Mouse (Mus musculus) cerebral cortex, adult 2 months (tissue): ENCODE results near the gene Tnfrsf22.

Experiments
- WGBS: fragments of 180-500 bp; shearing (Covaris S2); methylation state at CpG from one replicate; pipeline ENCODE4 v1.1.7; 2018; 5-methylcytosine and 5-hydroxymethylcytosine counted together

Gene Tnfrsf22

GRCm38 (mm10) chr7:143649034-143649768 is at the start of gene Tnfrsf22:
Gene Tnfrsf22, minus strand, starts transcription at chr7:143649661.
- WGBS: 4% methylated on average over 39 of the region's 39 CpGs

GRCm38 (mm10) chr7:143696140-143696539 is 46.7 kb upstream of the Tnfrsf22 start:
- whole genome bisulfite sequencing: 82% methylated on average over 2 of the region's 2 CpGs

DNA sequence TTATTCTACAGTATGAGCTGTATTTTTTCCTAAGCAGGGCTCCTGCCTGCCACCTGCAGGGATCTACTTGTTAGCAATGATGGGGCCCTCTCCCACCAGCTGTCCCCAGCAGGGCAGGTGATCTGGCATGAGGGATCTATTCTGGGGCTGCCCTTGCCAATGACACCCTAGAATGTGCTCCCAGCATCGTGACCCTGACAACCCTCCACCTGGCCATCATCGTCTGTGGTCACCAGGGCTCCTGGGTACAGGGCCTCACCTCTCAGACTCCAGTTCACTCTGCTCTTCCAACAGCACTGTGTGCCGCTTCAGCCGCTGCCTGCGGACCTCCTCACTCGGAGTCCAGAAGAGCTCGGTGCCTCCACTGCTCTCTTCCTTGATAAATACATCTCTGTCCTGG is 45.1 kb upstream of the Tnfrsf22 start:
- 92% methylated on average over 7 of the region's 7 CpGs for WGBS

DNA sequence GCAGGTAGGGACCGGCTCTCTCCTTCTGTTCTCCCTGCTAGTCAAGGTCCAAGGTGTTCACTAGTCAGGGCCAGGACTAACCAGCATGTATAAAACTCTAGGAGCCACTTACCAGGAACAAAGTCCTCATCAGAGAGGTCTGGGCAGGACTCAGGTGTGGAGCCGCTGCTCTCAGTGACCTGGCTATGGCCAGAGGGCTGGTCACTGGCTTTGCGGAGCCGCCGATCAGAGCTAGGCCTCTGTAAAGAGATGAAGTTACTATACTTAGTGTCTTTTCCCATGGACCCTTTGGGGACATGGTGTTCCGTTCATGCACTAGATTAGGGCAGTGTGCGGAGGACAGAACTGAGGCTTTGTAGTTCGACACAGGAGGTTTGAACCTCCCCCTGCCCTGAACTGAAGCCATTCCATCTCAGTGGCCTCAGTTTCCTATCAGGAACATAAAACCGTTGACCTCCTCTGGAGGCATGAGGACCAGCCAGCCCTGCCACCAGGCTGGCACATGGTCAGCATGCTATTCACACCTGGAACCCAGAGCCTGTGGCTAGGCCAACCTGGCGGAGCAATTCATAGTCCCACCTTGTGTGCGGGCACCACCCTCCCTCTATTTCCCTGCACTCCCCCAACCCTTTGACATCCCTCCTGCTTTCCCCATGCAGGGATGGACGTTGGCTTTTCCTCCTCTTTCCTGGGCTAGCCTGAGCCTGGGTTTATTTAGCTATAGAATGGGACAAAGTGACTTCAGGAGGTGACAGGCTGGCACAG is 43.5 kb upstream of the Tnfrsf22 start:
- WGBS: 92% methylated on average over 12 of the region's 12 CpGs

DNA sequence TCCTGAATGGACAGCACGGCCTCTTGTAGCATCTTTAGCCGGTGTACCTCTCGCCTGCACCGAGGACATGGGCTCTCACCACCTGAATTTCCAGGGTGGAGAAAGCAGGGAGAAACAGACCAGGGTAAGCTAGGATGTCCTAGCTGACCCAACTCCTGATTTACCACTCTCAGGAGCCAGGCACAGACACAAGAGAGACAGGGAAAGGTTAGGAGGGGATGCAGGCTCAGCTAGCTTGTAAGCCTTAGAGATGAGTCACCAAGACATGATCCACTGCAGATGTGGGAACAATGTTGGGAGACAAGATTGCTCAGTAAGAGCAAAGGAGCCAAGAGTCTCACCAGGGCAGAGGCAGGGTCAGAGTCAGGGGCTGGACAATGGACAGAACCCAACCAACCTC is 42.4 kb upstream of the Tnfrsf22 start:
- WGBS: 100% methylated on average over 4 of the region's 4 CpGs

DNA sequence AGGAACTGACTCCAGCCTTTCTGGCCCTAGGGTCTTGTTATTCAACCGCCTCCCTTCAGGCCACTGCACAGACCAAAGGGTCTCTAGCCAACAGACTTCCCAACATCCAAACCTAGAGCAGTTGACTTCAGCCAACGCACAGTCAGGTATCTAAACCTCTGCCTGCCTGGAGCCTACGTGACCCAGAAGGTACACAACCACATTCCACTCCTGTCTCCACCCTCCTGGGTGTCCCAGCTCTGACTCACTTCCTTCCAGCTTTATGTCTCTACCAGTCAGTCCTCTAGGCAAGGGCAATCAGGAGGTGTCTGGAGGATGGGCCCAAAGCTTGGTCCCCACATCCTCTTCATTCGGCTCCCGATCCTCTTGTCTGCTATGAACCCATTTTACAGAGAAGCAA is 41.7 kb upstream of the Tnfrsf22 start:
- WGBS: 86% methylated on average over 5 of the region's 5 CpGs

DNA sequence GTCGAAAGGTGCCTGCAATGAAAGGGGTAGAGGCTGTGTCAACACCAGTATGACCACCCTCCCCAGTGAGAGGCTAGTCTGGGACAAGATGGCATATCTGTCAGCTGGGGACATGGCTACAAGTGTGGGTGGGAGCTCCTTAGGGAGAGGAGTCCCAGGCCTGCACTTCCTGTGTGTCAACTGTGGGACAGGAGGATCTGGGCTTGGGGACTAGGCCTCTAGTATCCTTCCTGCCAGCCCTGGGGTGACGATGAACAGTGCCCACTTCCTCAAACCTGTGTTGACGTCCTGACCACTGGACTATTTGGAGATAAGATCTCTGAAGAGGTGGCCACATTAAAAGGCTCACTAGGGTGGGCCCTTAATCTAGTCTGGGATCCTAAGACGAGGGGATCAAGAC is 40.5 kb upstream of the Tnfrsf22 start:
- 78% methylated on average over 4 of the region's 4 CpGs for WGBS

- WGBS: 90% methylated on average over 7 of the region's 7 CpGs
These were observed 40.0 kb upstream of the Tnfrsf22 start for GRCm38 (mm10) chr7:143689481-143689880.

DNA sequence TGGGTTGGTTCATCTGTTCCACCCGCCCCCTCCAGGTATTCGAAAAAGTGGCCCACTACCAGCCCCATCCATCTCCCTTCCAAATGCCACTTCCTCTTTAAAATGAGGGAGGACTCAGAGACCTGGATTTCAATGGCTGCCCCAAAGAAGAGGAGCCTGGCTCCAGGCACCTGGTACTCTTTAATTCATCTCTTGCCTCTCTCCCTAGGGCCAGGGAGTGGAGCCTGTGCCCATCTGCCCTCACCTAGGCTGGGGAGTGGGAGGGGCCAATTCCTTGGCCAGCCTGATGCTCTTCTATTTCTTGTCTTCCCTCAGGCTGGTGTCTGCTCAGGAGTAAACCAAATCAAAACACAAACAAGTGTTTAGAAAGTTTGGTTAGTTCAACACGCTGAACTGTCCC is 37.2 kb upstream of the Tnfrsf22 start:
- 81% methylated on average over 3 of the region's 3 CpGs for WGBS

- WGBS: 41% methylated on average over 4 of the region's 4 CpGs
These were observed 36.7 kb upstream of the Tnfrsf22 start for GRCm38 (mm10) chr7:143686191-143686590.

DNA sequence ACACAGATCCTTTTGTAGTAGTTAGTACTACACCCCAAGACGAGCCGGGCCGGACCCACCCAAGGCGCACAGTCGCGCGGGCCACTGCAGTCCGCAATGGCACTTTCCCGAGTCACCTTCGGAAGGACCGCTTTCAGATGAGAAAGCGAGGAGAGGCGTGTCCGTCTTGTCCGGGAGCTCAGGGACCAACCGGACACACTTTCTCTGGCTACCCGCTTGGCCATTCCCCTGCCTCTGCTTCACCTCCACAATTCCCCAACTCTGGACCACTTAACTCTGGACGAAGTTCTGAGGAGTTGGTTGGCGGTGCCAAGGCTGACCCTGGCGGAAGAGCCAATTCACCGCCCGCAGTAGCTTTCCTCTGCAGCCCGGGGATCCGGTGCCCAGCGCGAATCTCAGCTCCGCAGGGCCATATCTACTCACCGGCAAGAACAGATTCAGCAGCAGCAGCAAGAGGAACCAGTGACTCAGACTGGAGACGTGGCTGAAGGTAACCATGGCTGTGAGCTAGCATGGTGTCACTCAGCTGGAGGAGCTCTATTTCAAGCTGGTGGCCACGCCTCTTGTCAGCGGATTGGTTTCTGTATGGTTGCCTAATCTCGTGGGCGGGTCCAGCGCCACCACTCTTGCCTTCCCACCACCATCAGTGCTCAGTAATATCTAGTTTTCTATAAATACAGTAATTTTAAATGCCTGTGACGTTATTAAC is 36.1 kb upstream of the Tnfrsf22 start, which contains the start of gene Tnfrsf23:
Gene Tnfrsf23 (minus strand): TSS at position 514 of the 709 bp plus-strand sequence.
- WGBS: 4% methylated on average over 35 of the region's 35 CpGs

DNA sequence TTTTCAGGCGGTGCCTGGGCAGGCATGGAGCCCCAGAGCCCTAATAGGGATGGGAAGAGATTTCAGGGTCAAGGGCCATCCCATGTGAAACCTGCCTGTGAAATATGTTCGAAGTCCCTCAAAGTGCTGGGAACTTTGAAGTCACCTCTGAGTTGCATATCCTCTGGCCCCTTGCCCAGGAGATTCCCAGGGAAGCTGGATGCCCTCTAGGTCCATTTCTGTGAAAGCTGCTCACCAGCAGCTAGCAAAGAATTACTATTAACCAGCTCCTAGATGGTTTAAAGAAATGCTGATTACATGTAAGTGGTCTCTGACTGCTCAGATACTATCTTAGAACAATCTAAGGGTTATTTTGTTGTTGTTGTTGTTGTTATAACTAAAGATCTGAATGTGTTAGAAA is 35.1 kb upstream of the Tnfrsf22 start:
- 93% methylated on average over 1 of the region's 2 CpGs for WGBS

DNA sequence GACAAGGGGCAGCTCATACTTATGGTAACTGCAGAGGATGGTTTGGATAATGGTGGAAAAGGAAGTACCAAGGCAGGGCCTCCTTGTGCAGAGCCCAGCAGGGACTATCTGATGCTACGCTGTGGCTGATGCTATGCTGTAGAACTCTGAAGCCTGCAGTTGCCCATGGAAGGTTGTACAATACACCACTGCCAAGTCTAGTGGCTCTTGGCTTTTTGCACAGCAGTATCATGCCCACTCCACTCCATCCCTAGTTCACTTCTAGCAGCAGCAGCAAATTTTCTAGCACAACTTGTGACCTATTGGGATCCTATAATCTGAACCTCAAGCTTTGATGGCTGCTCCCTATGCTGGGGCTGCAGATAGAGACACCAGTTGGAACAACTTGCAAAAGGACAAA is 32.1 kb upstream of the Tnfrsf22 start:
- WGBS: 86% methylated on average over 1 of the region's 1 CpGs

- WGBS: 84% methylated on average over 2 of the region's 2 CpGs
These were observed 31.4 kb upstream of the Tnfrsf22 start for GRCm38 (mm10) chr7:143680836-143681235.

- 88% methylated on average over 2 of the region's 2 CpGs for WGBS
These were observed 30.2 kb upstream of the Tnfrsf22 start for GRCm38 (mm10) chr7:143679650-143680049.

GRCm38 (mm10) chr7:143663470-143663869 is 14.0 kb upstream of the Tnfrsf22 start:
- 77% methylated on average over 2 of the region's 2 CpGs for WGBS

GRCm38 (mm10) chr7:143649769-143650346 is 397 bp upstream of the Tnfrsf22 start:
- 41% methylated on average over 10 of the region's 10 CpGs for WGBS

DNA sequence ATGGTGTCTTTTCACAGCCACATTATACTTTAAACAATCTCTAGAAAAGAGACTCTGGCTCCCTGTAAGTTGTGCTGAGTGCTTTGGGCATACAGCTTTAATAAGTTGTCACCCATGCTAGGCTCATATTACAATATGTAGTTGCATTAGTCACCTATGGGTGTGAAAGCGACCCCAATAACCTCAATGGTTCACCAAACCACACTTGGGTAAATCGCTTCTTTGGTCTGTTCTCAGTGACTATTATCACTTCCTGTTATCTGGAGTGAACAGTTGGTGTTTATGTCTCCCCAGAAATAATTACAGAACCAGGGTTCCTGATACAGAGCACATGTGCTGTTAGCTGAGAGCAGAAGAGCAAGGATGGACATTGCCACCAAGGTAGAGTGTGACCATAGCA is 5.5 kb downstream of the Tnfrsf22 start:
- WGBS: 88% methylated on average over 2 of the region's 2 CpGs

DNA sequence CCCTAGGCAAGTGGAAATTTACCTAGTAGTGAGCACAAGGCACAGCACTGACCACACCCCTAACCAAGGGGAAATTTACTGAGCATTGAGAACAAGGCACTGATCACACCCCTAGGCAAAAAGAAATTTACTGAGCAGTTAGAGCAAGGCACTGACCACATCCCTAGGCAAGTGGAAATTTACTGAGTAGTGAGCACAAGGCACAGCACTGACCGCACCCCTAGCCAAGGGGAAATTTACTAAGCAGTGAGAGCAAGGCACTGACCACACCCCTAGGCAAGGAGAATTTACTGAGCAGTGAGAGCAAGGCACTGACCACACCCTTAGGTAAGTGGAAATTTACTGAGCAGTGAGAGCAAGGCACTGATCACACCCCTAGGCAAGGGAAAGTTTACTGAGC is 12.8 kb downstream of the Tnfrsf22 start:
- WGBS: 97% methylated on average over 1 of the region's 1 CpGs

- WGBS: 75% methylated on average over 2 of the region's 2 CpGs
These were observed 18.0 kb downstream of the Tnfrsf22 start for GRCm38 (mm10) chr7:143631503-143631902.

DNA sequence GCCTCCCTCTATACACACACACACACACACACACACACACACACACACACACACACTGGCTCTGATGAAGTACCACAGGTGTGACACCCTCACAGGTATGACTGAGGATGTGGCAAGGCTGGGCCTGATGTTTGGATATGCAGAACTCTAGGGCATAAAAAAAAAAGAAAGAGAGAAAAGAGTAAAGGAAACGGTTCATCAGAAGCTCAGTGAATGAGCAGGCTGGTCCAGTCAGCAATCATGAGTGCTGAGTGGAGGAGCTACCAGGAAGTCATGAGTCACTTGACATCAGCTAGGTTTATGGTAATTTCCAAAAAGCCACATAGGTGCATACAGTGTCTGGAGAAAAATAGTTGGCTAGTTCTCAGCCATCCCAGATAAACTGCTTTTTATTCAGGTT is 20.0 kb downstream of the Tnfrsf22 start:
- 41% methylated on average over 1 of the region's 1 CpGs for WGBS

DNA sequence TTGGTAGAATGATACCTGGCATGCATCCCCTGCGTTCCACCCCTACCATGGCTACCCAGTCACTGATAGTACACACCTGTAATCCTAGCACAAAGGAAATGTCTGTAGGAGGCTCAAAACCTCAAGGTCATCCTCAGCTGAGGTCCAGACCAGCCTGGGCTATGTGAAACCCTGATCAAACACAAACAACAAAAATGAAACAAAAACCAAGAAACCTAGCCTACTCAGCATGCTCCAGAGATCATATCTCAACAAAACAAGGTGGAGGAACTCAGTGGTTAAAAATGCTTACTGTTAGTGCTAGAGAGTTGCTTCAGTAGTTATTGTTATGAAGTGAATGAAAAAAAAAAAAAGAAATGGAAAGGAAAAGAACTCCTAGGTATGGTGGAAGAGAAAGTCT is 20.9 kb downstream of the Tnfrsf22 start, which contains the start of gene Tnfrsf26:
Gene Tnfrsf26 (minus strand): TSS at position 183 of the 400 bp plus-strand sequence.
- 95% methylated on average over 1 of the region's 1 CpGs for WGBS
